Mouse (Mus musculus): ENCODE measurements around the gene Nap1l1.

Nap1l1 gene

DNA sequence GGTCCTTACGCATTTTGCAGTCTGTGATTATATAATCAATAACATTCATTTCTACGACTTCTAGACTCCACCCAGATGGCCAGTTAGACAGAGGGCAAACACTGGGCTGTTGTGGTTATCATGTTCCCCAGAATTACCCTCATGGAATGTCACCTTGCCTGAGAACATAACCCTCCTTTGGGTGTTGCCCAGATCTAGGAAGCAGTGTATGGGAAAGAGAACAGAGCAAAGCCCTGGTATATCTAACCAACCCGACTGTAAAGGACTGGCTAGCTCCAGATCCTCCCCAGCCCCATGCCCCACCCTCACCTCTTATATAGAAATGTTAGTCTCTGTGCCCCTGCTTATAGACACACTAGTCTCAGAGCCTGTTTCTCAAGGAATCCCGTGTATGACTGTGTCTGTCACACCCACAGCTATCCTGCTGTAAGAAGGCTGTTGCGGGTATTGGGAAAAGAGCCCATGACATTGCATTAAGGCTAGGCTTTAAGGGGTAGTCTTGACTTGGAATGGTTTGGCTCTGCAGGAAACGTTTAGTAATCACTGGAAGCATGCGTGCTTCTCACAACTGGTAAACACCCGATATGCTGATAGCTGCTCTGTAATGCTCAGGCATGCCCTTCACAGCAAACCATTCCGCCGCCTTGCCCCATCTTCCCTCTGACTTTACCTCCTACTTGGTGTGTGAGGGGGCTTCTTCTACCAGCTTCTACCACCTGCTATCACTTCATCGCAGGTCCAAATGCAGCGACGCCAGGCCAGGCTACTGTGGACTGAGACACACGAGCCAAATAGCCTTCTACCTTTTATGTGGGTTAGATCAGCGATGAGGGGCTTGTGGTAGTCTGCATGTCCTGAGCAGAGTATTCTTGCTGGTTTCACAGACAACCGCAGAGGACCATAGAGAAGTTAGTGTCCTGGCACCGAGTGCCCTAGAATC, 42.3 kb downstream of the Nap1l1 start:
- no peak for DNase-seq (ENCODE audit: low spot score)

DNA sequence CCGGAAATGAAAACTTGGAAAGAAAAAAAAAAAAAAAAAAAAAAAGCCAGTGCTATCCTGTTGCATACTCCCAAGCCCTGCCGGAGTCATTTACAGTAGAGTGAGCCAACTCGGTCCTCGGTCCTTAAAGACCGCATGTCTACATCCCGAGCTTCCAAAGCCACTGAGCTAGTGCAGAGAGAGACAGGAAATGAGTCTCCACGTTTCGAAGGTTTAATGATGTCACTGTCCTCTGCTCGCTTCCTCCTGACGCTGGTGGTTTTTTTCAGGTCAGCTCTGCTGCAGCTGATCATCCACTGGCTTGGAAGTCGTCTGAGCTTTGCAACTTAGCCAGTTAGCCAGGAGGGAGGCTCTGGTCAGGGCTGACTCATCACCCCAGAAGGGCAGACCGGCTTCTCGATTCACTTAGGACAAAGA, 43.2 kb downstream of the Nap1l1 start:
- DNase-seq (ENCODE audit: low spot score): no peak

DNA sequence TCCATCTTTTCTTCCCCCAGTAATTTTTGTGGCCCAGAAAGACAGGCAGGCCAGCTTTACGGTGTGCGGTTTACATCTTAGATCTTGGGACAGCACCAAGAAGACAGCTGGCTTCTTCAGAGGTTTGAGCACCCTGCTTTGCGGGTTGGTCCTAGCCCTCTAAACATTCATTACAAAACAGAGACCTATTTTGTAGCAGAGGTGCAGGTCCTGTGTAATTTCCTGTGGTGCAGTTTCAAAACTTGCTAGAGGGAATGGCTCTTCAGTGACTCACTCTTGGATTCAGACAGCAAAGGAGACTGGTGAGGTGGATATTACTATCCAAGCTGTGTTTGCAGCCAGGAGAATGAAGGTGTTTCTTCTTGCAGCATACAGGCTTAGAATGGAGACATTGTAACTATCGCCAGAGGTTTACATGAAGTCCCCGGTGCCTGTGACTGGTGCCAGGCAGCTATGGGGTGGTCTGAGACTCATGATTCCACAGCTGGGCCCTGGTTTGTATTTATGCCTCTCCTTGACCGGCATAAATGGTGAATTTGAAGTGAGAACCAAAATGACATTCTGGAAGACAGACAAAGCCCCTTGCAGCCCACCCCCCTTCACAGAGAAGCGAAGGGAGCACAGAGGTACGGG, 43.9 kb downstream of the Nap1l1 start:
- DNase-seq (ENCODE audit: low spot score): no peak

DNA sequence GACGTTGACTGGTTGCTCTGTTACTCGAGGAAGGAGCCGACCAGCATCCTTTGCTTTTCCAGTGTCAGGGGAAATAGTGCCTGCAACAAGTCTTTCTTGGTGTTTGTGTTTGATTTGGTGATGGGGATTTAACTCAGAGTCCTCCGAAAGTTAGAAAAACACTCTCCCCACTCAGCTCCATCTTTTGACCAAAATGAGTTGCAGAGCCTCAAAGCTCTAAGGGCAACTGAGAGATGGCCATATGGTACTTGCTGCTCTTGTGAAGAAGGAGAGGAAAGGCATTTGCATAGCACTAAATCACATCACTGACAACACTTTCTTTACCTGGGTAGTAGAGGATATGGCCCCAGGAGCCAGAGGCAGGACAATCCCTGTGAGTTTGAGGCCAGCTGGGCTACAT, 45.3 kb downstream of the Nap1l1 start:
- no peak for DNase-seq (ENCODE audit: low spot score)

DNA sequence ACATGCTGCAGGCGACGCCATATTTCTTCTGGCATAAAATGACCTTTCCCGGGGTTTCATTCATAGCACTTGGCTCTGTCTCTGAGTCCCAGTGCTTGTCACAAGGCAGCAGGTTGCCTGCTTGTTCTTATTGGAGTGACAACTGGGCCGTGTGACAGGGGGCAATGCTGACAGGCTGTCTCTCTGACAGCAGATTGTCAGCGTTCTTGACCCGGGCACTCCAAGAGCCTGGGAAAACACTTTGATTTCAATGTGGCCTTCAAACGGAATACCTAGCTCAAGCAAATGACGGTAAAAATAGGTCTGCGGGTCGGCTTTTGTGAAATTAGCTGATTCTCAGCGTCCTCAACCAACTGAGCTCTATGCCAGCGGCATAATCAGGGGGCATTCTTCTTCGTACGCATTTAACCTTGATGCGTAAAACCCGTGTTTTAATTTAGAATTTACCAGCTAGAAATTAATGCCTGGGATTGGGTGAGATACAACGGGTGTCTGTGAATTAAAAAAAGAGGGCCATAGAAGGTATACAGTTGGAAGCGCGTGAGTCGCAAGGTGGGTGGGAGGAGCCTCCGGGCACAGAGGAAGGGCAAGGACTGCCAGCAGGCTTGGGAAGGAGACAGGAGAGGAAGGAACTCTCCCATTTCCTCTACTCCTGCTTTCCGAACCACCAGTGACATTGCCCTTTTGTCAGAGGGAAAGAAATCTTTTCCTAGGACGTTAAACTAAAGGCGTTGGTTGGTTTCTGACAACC, 46.8 kb downstream of the Nap1l1 start:
- no peak for DNase-seq (ENCODE audit: low spot score)

DNA sequence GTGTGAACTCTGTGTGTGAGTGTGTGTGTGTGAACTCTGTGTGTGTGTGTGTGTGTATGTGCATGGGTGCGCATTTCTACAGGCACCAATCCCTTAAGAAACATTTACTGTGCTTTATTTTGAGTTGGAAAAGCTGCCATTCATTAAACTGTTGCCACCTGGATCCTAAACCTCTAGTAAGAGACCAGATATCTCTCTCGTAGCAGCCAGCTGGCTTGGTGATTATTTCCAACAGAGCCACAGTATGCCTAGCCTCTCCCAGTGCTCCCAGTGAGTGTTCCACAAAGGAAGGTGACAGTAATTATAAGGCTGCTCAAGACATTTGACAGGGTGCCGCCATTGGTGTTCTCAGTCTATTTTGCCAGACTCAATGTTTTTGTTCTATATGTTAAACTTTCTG, 47.6 kb downstream of the Nap1l1 start:
- DNase-seq (ENCODE audit: low spot score): no peak

DNA sequence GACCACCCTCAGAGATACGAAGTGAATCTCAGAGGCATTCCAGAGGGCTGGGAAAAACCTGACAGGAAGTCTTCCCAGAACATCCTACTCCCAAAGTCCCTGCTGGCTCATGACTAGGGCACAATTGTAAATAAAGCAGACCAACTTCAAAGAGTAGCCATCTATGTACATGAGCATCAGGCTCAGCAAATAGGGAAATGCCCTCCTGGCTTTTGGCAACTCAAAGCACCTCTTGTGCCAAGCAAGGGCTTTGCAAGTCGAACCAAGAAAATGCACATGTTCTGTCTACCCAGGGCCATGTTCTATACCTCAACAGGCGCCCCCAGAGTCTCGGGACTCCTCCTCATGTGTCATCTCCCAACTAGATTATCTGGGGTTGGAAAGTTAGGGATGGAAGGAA, 48.6 kb downstream of the Nap1l1 start:
- no peak for DNase-seq (ENCODE audit: low spot score)

DNA sequence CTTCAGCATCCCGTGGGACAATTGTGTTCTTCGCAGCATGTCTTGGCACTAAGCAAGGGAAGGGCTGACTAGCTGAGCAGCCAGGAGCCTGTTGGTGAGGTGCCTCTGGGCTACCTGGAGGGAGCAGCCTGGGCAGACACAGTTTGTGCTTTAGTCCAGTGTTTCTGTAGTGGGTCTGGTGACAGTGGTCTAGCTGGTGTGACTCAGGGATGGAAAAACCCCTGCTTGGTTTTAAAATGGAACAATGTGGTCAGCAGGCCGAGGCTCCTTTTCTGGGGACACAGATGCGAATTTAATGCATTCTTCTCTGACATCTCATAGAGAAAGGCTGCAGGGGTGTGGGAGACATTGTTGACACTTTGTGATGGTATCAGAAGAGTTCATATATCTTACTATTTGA, 49.2 kb downstream of the Nap1l1 start:
- DNase-seq (ENCODE audit: low spot score): no peak

DNA sequence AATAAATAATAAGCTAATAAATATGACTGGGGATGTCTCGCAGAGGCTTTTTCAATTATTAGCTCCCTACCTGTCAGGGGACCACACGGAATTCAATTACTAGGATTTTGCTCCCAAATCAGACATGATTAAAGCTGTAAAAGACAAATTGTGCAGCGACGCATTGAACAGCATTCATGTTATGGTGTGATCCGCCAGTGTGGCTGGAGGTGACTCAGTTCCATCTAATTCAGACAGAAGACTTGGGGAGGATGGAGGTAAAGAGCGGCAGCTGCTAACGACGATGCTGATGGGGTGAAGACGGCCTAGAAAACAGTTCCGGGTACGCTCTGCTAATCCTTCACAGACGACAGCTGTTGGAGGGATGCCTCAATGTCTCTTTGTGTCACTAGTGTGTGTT, 50.9 kb downstream of the Nap1l1 start:
- no peak for DNase-seq (ENCODE audit: low spot score)

DNA sequence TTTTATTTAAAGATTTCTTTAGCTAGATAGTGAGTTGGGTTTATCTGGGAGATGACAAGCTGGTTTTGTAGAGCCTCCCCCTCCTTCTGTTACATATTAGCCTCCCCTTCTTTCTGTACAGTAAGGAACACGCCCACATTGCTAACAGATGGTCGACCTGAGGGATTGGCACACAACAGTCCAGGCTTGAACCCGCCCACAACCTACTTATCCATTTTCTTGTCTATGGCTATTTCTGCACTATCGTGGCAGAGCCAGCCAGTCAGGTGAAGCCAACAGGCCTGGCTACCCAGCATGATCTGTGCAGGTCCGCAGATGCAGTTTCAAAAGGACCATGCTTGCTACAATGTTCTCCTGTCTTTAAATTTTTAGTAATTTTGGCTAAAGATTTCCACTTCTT, 54.0 kb downstream of the Nap1l1 start:
- DNase-seq (ENCODE audit: low spot score): no peak

DNA sequence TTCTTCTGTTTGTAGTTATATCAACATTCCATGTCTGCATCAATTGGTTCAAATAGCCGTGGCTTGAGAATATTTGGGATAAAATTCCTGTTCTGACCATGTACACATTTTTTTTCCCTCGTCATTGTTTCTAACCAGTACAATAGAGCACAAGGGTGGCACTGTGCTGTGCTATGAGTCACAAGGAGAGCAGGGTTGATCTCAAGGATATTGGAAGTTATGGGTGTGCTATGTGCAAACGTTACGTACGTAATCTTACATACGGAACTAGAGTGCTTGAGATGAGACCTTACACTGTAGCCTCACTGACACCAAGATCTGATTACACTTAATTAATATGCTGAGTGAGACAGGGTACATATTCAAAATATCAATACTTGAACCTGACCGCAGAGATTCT, 54.6 kb downstream of the Nap1l1 start:
- no peak for DNase-seq (ENCODE audit: low spot score)

DNA sequence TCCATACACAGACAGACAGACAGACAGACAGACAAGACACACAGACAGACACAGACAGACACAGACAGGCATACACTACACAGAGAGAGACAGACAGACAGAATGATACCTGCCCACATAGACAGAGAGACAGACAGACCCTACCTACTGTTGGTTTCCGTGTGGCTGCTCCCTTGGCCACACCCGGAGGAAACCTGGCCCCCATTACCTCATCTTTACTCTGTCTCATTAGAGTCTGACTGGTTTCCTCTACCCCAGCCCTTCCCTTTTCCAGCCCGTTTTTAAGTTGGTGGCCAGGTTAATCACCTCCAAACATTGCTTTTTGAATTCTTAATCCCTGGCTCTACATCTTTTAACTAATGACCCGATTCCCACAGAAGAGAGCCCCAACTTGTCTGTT, 55.3 kb downstream of the Nap1l1 start:
- no peak for DNase-seq (ENCODE audit: low spot score)

DNA sequence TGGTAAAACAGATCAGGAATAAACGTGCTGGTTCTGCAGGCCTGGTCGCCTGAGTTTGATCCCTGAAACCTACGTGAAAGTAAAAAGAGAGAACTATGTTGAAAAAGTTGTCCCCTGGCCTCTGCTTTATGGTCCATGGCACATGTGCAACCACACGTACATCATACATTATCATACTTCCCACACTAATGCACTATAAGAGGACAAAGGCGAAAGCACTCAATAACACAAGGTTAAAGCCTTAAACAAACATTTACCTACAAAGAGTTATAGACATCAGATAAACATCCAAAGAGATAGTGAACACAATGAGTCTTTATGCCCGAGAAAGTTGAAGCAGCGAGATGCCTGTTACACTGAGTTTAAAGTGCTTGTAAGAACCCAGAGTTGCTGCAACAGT, 57.4 kb downstream of the Nap1l1 start:
- no peak for DNase-seq (ENCODE audit: low spot score)

DNA sequence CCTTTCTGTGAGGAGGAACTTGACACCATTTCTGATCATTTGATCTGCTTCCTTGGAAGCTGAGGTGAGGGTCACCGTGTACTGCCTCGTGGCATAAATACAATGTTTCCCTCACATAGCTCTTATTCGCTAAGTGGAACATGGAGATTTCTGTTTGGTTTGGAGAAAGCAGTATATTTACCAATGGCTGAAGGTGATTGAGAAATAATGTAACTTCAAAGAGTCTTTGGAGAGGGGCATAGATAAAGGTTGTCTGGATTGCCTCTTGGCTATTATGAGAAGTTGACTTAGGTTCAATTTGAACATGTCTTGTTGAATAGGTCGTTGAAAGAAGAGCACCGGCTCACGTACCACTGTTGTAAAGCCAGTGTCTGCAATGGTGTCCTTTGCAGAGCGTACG, 61.7 kb downstream of the Nap1l1 start:
- no peak for DNase-seq (ENCODE audit: low spot score)

DNA sequence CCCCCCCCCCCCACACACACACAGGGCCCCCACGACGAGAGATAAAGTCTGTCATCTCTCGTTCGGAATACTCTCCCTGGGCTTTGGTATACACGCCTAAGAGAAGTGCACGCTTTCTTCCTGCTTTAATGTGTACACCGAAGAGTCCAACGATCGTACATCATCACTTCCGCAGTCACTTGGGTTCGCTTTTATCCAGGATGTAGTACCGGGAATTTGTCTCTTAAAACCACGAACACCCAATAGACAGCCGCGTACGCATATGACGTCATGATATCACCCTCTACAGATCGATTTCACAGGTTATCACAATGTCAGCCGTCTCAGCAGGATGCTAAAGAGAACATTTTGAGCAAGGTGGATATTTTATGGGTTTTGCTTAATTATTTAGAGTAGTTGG, 64.4 kb downstream of the Nap1l1 start:
- no peak for DNase-seq (ENCODE audit: low spot score)

DNA sequence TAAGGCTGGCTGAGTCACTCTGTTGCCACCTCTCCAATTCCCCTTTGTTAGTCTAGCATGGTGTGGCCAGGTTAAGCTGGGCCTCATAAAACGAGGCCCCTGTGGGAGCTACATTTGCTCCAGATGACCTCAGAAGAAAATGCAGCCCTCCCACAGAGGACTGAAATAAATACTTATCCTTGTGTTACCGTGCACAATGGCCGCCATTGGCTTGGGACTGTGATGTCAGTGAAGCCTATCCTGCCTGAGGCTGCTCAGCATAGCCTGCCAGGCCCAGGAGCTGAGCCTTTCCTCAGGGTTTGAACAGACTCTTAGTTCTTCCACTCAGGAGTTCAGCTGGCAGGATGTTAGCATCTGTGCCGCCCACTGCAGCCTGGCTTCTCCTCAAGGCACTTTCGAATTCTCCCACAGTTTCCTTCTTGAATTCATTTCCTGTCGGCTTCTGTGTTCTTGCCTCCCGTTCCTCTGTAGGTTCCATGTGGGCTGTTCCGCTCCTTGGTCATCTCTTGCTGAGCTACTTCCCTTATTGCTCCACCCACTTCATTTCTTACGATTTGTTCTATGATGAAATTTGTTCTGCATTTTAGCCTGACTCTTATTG, 66.8 kb downstream of the Nap1l1 start:
- peak; percentile 71 for DNase-seq (ENCODE audit: low spot score)

DNA sequence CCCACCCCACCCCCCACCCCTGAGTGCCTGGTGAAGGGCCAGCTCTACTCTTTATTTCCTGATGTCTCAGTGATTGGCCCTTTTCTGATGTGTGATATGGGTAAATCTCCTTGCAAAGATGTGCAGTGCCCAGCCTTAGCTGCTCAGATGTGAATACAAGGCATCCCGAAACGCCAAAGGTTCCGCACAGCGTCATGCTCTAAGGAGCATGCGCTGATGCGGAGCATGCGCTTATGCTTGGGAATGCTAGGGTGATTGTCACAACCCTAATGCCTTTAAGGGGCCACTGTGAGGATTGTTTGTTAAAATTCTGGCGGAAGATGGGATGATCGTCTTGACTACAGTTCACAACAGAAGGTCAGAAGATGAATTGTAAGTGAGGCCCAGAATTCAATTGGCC, 67.7 kb downstream of the Nap1l1 start:
- no peak for DNase-seq (ENCODE audit: low spot score)

DNA sequence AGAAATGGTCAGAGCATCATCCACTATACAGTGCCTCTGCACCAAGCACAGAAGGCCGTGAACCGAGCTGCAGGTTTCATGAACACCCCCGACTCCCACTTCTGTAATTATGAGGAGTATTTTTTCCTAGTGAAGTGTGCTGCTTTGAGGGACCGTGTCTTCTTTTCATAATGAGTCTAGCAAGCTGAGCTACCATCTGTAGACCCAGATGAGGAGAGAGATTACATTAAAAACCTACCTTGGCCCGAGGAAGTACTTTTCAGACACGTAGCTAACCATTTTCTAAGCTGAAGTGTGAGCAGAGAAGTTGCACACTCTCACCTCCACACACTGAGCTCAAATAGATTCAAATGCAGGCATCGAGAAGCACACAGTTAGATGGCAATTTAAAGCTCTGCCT, 70.1 kb downstream of the Nap1l1 start:
- DNase-seq (ENCODE audit: low spot score): no peak

DNA sequence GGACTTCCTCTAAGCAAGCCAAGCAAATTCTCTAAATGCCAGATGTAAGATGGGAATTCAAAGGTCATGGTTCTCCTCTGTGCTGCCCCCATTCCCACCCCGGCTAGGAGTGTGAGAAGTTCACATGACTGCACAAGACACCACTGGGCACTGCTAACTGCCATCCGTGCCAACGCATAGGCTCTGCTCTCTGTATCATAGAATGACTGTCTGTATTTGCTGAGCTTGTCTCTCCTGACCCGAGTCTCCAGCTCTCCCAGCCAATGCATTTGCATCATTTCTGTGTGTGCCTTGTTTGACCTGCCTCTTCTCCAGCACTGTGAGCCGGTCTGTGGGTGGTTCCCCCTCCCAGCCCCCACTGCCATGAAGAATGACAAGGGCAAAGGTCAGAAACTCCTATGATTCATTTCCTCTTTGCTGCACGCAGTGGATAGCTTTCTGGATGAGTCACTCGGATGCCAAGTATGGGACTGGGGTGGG, 70.8 kb downstream of the Nap1l1 start:
- DNase-seq (ENCODE audit: low spot score): peak; percentile 70

DNA sequence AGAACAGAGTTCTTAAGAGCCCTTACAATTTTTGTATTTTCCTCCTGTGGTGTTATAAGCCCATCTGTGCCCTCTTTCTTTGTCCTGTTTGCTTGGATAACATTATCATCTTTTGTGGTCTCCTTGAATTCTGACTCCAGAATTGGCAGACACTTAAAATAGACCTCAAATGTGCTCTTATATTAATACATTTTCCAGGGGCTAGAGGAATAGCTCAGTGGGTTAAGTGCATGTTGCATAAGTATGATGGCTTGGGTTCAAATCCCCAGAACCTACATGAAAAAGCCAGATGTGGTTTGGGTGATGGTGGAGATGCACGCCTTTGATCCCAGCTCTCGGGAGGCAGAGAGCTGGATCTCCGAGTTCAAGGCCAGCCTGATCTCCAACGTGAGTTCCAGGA, 71.3 kb downstream of the Nap1l1 start:
- DNase-seq (ENCODE audit: low spot score): no peak

DNA sequence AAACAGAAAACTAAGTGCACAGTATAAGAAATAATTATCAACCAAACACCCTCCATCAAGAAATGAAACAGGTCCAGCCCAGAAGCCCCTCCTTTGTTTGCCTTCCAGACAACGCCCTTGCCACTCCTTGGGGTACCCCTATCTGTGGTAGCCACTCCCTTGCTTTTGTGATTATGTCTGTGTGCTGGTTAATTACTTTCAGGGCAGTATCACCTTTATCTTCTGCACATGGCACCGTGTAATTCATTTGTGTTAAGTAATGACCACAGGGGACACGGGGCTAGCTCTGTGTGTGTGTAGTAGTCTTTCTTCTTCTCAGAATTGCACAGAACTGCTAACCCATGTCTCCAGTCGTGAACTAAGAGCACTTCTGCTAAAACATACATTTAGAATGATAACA, 72.6 kb downstream of the Nap1l1 start:
- no peak for DNase-seq (ENCODE audit: low spot score)
